Mouse (Mus musculus) naive thymus-derived CD4-positive, alpha-beta T cell, adult 2 months (primary cell): Measurements from ENCODE around the gene Olfr1360.

Experiments
- DNase-seq: peaks from one replicate; pipeline ENCODE4 v3.0.0-alpha.2; 2011; ENCODE audit warnings: low read depth

The Olfr1360 gene

GRCm38 (mm10) chr13:21677305-21677704, at the start of gene Olfr1360:
Olfr1360 (minus strand) TSS chr13:21677405.
- DNase-seq, result no peak

DNA sequence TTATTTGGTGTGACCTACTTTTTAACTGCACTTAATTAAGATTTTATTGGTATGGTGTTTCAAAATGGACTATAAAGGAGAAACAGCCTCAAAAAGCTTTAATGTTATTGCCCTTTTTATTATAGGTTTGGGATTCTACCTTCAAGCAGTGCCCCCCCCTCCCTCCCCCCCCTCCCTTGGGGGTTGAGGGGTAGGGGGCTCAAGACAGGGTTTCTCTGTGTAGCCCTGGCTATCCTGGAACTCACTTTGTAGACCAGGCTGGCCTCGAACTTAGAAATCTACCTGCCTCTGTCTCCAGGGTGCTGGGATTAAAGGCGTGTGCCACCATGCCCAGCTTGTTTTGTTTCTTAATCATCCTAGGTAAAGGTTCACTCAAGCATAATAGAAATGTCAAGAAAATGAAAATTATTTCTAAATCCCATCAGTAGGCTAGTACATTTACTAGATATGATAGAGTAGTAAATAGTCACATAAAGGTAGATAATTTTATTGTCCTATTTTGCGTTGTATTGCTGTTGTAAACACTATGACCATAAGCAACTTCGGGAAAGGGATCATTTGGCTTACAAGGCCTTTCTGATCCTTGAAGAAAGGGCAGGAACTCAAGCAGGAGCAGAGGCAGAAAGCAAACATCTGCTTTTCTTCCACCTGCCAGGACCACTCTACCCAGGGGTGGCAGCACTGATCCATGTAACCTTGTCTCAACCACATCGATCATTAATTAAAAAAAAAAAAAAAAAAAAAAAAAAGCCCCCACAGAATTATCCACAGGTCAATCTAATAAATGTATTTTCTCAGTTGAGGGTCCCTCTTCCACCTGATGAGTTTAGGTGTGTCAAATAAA, 46.0 kb upstream of the Olfr1360 start:
- DNase-seq, result no peak

- DNase-seq, result no peak
Observed at GRCm38 (mm10) chr13:21722373-21722925, 45.2 kb upstream of the Olfr1360 start.

DNA sequence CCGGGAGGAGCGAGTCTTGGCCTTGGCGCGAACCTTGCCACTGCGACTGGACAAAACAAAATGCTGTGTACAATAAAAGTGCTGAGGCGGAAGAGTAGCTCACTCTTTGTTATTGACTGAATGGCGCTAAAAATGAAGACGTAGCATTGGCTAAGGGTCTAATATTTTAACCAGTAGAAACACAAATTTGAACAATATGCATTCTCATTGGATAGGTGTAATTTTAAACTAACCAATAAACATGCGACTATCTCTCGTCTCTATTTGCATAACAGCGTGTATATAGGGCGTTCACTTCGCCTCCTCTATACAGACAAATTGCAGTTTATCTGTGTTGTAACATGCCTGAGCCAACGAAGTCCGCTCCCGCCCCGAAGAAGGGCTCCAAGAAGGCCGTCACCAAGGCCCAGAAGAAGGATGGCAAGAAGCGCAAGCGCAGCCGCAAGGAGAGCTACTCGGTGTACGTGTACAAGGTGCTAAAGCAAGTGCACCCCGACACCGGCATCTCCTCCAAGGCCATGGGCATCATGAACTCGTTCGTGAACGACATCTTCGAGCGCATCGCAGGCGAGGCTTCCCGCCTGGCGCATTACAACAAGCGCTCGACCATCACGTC, 44.7 kb upstream of the Olfr1360 start, which contains the start of gene Hist1h2bm:
Hist1h2bm (plus strand) TSS at position 288 of the 616 bp plus-strand sequence.
- DNase-seq, result peak; percentile 92

DNA sequence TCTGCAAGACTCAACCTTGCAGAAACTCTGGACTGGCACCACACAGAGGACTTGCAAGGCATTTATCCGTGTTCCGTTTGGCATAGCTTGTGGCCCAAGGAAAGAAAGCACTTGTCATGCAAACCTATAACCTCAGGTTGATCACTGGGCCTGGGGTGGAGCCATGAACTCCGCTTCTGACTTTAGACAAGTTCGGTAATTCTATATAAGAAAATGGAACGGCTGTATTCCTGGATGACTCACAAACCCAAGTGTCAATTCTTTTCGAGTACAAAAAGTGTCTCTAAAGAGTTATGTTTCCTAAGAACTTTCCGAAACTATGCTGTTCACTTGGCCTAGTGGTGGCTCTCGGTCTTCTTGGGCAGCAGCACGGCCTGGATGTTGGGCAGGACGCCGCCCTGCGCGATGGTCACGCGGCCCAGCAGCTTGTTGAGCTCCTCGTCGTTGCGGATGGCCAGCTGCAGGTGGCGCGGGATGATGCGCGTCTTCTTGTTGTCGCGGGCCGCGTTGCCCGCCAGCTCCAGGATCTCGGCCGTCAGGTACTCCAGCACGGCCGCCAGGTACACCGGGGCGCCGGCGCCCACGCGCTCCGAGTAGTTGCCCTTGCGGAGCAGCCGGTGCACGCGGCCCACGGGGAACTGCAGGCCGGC, 44.0 kb upstream of the Olfr1360 start:
- DNase-seq, result peak; percentile 47

- peak; percentile 15 for DNase-seq
Observed at GRCm38 (mm10) chr13:21718381-21719080, 41.3 kb upstream of the Olfr1360 start.

DNA sequence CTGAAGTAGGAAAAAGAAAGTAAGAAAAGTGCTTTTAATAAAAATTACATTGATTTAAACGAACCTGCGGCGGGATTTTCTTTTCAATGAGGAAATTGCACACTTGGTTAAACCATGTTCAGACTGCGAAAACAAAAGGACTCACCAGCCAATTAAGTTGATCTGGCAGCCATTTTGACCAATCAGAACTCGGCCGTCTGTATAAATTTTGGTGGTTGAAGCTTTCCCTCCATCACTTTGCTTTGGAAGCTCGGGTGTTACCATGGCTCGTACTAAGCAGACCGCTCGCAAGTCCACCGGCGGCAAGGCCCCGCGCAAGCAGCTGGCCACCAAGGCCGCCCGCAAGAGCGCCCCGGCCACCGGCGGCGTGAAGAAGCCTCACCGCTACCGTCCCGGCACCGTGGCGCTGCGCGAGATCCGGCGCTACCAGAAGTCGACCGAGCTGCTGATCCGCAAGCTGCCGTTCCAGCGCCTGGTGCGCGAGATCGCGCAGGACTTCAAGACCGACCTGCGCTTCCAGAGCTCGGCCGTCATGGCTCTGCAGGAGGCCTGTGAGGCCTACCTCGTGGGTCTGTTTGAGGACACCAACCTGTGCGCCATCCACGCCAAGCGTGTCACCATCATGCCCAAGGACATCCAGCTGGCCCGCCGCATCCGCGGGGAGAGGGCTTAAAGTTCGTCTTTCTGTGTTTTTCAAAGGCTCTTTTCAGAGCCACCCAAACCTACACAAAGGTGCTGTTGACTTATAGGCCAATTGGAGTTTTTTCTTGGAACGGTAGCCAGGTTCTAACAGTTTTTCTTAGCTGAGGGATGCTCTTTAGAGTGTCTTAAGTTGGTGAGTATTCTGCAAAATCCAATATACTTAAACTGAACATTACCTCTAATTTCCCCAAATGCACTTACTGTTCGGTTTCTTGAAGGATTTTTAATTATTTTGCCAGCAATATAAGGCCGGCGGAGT, 40.5 kb upstream of the Olfr1360 start, which contains the start of gene Hist1h3h:
Hist1h3h (plus strand) TSS at position 263 of the 961 bp plus-strand sequence.
- DNase-seq, result peak; percentile 90

- peak; percentile 60 for DNase-seq
Observed at GRCm38 (mm10) chr13:21716540-21717391, 39.6 kb upstream of the Olfr1360 start.

DNA sequence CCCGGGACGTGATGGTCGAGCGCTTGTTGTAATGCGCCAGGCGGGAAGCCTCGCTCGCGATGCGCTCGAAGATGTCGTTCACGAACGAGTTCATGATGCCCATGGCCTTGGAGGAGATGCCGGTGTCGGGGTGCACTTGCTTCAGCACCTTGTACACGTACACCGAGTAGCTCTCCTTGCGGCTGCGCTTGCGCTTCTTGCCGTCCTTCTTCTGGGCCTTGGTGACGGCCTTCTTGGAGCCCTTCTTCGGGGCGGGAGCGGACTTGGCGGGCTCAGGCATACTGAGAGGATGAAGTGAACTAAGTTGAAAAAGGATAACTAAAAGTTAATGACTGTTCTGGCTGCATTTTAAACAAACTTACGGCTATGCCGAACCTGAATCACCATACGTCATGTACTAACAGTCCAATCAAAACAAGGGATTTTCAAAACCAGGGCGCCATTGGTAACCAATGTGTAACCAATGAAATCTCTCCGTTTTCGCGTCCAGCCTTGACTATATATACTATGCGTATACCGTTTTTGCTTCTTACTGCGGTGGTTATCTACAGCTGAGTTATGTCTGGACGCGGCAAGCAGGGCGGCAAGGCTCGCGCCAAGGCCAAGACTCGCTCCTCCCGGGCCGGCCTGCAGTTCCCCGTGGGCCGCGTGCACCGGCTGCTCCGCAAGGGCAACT, 38.8 kb upstream of the Olfr1360 start, which contains the start of the genes Hist1h2bl and Hist1h2ai:
Hist1h2bl (minus strand) TSS at position 280 of the 676 bp plus-strand sequence.
Hist1h2ai (plus strand) TSS at position 559 of the 676 bp plus-strand sequence.
- peak; percentile 93 for DNase-seq

GRCm38 (mm10) chr13:21715131-21715863, 38.1 kb upstream of the Olfr1360 start:
- peak; percentile 55 for DNase-seq

DNA sequence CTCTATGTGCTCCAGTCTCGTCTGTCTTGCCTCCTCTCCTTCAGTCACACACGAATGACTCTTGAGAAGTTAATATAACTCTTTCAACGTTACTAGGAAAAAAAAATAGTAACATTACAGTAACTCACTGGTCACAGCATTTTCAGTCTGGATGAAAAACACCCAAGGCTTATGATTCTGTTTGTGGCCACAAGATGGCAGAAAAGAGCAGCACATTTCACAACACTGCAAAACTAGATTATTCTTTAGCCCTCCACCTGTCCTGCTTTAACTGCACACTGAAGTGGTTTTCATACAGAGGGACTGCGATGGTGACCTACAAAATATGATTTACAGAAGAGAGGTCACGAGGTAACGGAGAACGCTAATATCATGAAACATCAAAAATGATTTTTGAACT, 37.5 kb upstream of the Olfr1360 start:
- peak; percentile 89 for DNase-seq

DNA sequence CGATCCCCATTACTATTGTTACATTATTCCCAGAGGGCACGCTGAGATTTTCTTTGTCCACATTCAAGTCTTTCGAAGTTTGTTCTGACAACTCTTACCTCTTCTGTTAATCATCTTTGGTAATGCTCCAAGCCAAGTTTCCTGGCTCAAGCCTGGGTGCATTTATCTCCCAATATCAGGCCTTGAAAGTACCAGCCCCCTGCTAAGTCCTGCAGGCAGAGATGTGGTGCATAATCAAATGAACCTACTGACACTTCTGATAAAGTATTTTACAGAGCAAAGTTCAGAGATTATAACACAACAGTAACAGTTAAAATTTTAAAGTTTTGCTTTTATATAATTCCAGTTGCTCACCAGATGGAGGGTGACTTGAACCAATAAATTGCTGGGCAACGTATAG, 34.5 kb upstream of the Olfr1360 start:
- DNase-seq, result no peak

DNA sequence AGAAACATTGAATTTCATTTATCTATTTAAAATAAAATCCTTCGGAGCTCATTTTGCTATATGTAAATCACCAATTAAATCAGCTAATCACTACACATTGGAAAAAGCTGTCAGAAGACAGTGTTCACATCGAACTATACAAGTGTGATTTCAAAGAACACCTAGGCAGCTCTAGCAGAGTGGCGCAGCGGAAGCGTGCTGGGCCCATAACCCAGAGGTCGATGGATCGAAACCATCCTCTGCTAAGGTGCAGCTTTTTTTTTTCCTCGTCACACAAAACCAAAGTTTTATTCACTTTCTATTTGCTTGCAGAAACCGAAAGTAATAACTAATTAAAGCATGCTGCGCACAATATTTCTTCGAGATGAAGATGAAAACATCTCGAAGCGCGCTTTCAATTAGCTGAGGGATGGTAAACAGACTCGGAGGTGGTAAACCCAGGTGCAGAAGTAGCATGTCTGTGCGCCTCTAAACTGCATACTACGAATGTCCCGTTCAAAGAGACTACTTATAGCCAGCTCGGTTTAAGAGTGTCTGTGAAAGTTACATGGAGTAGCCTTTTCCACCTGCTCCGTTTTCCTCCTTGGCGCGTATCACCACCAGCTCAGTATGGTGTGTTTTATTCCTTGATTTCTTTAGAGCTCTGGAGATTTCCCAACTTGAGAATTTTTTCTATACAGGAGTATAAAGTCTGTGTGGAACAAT, 33.8 kb upstream of the Olfr1360 start:
- peak; percentile 96 for DNase-seq

GRCm38 (mm10) chr13:21710031-21710711, 33.0 kb upstream of the Olfr1360 start:
- peak; percentile 94 for DNase-seq

- DNase-seq, result no peak
Observed at GRCm38 (mm10) chr13:21706669-21707068, 29.5 kb upstream of the Olfr1360 start.

DNA sequence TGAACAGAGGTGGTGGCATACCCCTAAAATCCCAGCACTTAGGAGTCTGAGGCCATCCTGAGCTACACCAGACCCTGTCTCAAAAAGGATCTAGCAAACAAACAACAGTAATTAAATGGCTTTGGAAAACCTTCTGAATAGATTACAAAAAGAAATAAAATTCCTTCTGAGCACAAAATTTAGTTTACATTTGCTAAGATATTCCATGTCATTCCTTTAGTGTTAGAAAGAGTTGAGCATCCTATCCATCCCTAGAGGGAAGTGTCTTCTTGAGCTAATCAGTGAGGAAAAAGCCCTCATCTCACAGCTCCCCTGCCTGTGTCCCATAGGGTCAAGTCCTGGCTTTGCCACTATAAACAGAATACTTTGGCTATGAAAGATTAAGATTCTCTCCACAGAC, 20.6 kb upstream of the Olfr1360 start, which contains the start of gene Olfr1359:
Olfr1359 (plus strand) TSS at position 301 of the 400 bp plus-strand sequence.
- no peak for DNase-seq

DNA sequence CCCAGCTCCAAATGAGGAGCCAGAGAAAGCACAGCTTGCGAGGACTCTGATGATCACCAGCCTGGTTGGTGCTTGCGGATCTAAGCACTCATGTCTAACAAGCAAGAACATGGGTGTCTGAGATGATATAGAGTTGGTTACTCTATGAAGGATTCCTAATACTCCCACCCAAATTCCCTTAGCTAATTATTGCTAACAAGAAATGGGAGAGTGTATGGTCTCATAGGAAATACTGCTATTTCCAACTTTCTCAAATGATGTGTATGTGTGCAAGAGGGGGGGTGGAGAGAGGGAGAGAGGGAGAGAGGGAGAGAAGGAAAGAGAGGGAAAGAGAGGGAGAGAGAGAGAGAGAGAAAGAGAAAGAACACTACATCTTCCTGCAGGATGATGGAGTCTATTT, 13.9 kb downstream of the Olfr1360 start, which contains the start of gene Olfr1361:
Olfr1361 (minus strand) TSS at position 101 of the 400 bp plus-strand sequence.
- no peak for DNase-seq
